Mouse (Mus musculus) forebrain, embryonic 13.5 days (tissue): Measurements from ENCODE around the gene Fosl2. TPM values are rescaled to one million over a fixed set of nuclear protein-coding genes. Genes with fewer than 3 reads are reported as not detected.
A peak's percentile ranks its signal among the peaks of the same experiment; 100 is the strongest.

ENCODE experiments used
- ATAC-seq: fragments of 200-750 bp; cut with Nextera tagmentation; 2 replicates; pipeline ENCODE4 v1.8.0; 2017
- H3K27ac ChIP-seq: fragments of 300-500 bp; sonication (generic); 2 replicates; pipeline ENCODE4 v1.5.1; 2015; ENCODE audit warnings: inconsistent platforms, mild to moderate bottlenecking, moderate library complexity
- H3K27me3 ChIP-seq: fragments of 300-500 bp; sonication (generic); 2 replicates; pipeline ENCODE4 v1.6.1; 2015; ENCODE audit warnings: mild to moderate bottlenecking, inconsistent platforms
- H3K36me3 ChIP-seq: fragments of 300-500 bp; sonication (generic); 2 replicates; pipeline ENCODE4 v1.6.1; 2015; ENCODE audit warnings: mild to moderate bottlenecking, inconsistent platforms; ENCODE audit not compliant: poor library complexity, severe bottlenecking
- H3K4me1 ChIP-seq: fragments of 300-500 bp; sonication (generic); 2 replicates; pipeline ENCODE4 v1.6.1; 2015; ENCODE audit warnings: inconsistent platforms
- H3K4me2 ChIP-seq: fragments of 300-500 bp; sonication (generic); 2 replicates; pipeline ENCODE4 v1.6.1; 2015; ENCODE audit warnings: inconsistent platforms, mild to moderate bottlenecking, moderate library complexity
- H3K4me3 ChIP-seq: fragments of 300-500 bp; sonication (generic); 2 replicates; pipeline ENCODE4 v1.5.1; 2015; ENCODE audit warnings: mild to moderate bottlenecking, inconsistent platforms
- H3K9ac ChIP-seq: fragments of 300-500 bp; sonication (generic); 2 replicates; pipeline ENCODE4 v1.6.1; 2015; ENCODE audit warnings: mild to moderate bottlenecking, inconsistent platforms
- H3K9me3 ChIP-seq: fragments of 300-500 bp; sonication (generic); replicated peaks from 2 replicates; pipeline ENCODE4 v1.6.1; 2016; ENCODE audit warnings: inconsistent platforms
- WGBS: fragments of 180-500 bp; shearing (Covaris S2); methylation state at CpG from one replicate; pipeline ENCODE4 v1.1.7; 2015; 5-methylcytosine and 5-hydroxymethylcytosine counted together
- polyA plus RNA-seq: library from polyadenylated mRNA; unstranded; fragments of >200 nt; fragmentation: Nextera tagmentation; extraction: Ambion mirVana; gene quantifications from 2 replicates; pipeline ENCODE4 v1.2.1, GENCODE M21; 2015

Gene Fosl2
- 0.59 and 0.66 TPM in 2 replicates for polyA plus RNA-seq

- peak within 1 kb of the TSS; percentile 66 for H3K9ac ChIP-seq
- peaks cover 78% of the 10 kb centered on the region for H3K27me3 ChIP-seq
- peak within 1 kb of the TSS; percentile 58 for H3K4me3 ChIP-seq
- under 1% methylated on average over 63 of the region's 85 CpGs for WGBS
- H3K4me2 ChIP-seq, result peak within 1 kb of the TSS; percentile 88
- peaks cover 36% of the 10 kb centered on the region for H3K4me1 ChIP-seq
- H3K36me3 ChIP-seq, result no peaks in the 10 kb centered on the region
- peak; percentile 89 for ATAC-seq
- H3K9me3 ChIP-seq, result no peaks in the 10 kb centered on the region
- H3K27ac ChIP-seq, result peak within 1 kb of the TSS; percentile 82
Observed at GRCm38 (mm10) chr5:32135336-32136206, at the start of gene Fosl2. Gene Fosl2, plus strand, starts transcription at chr5:32135801.

- peaks cover 3% of the 10 kb centered on the region for H3K4me1 ChIP-seq
- H3K4me3 ChIP-seq, result no peak overlapping the region
- no peak overlapping the region for H3K4me2 ChIP-seq
- no peak for ATAC-seq
- no peaks in the 10 kb centered on the region for H3K27me3 ChIP-seq
- H3K27ac ChIP-seq, result no peak overlapping the region
- WGBS, result 93% methylated on average over 2 of the region's 2 CpGs
- H3K9me3 ChIP-seq, result no peaks in the 10 kb centered on the region
- no peaks in the 10 kb centered on the region for H3K36me3 ChIP-seq
- H3K9ac ChIP-seq, result no peak overlapping the region
Observed at GRCm38 (mm10) chr5:32085971-32086370, 49.6 kb upstream of the Fosl2 start.

GRCm38 (mm10) chr5:32086526-32087090, 49.0 kb upstream of the Fosl2 start:
- Histone ChIP-seq H3K4me2 (no peak overlapping the region), H3K4me1 (no peaks in the 10 kb centered on the region), H3K4me3 (no peak overlapping the region), H3K9me3 (no peaks in the 10 kb centered on the region), H3K27ac (no peak overlapping the region), H3K36me3 (no peaks in the 10 kb centered on the region), H3K9ac (no peak overlapping the region), H3K27me3 (no peaks in the 10 kb centered on the region)
- no peak for ATAC-seq
- 88% methylated on average over 6 of the region's 6 CpGs for WGBS

- no peak for ATAC-seq
- Histone ChIP-seq H3K4me1 (no peaks in the 10 kb centered on the region), H3K27me3 (no peaks in the 10 kb centered on the region), H3K4me2 (no peak overlapping the region), H3K9me3 (no peaks in the 10 kb centered on the region), H3K36me3 (no peaks in the 10 kb centered on the region), H3K9ac (no peak overlapping the region), H3K4me3 (no peak overlapping the region), H3K27ac (no peak overlapping the region)
- 63% methylated on average over 5 of the region's 5 CpGs for WGBS
Observed at GRCm38 (mm10) chr5:32089481-32089880, 46.1 kb upstream of the Fosl2 start.

- Histone ChIP-seq H3K27ac (no peak overlapping the region), H3K4me1 (no peaks in the 10 kb centered on the region), H3K9ac (no peak overlapping the region), H3K36me3 (no peaks in the 10 kb centered on the region), H3K9me3 (no peaks in the 10 kb centered on the region), H3K4me2 (no peak overlapping the region), H3K27me3 (no peaks in the 10 kb centered on the region), H3K4me3 (no peak overlapping the region)
- no peak for ATAC-seq
Observed at GRCm38 (mm10) chr5:32092281-32092680, 43.3 kb upstream of the Fosl2 start.

GRCm38 (mm10) chr5:32098691-32099090, 36.9 kb upstream of the Fosl2 start:
- Histone ChIP-seq H3K4me3 (no peak overlapping the region), H3K27me3 (no peaks in the 10 kb centered on the region), H3K27ac (no peak overlapping the region), H3K4me1 (peaks cover 10% of the 10 kb centered on the region), H3K9me3 (no peaks in the 10 kb centered on the region), H3K36me3 (no peaks in the 10 kb centered on the region), H3K9ac (no peak overlapping the region), H3K4me2 (no peak overlapping the region)
- 70% methylated on average over 3 of the region's 3 CpGs for whole genome bisulfite sequencing
- ATAC-seq, result no peak

- H3K4me1 ChIP-seq, result peaks cover 10% of the 10 kb centered on the region
- H3K9me3 ChIP-seq, result no peaks in the 10 kb centered on the region
- H3K27me3 ChIP-seq, result no peaks in the 10 kb centered on the region
- no peak overlapping the region for H3K4me3 ChIP-seq
- no peaks in the 10 kb centered on the region for H3K36me3 ChIP-seq
- ATAC-seq, result no peak
- H3K27ac ChIP-seq, result no peak overlapping the region
- no peak overlapping the region for H3K9ac ChIP-seq
- WGBS, result 25% methylated on average over 5 of the region's 5 CpGs
- no peak overlapping the region for H3K4me2 ChIP-seq
Observed at GRCm38 (mm10) chr5:32102484-32102883, 33.1 kb upstream of the Fosl2 start.

- WGBS, result 84% methylated on average over 6 of the region's 6 CpGs
- ATAC-seq, result no peak
Observed at GRCm38 (mm10) chr5:32102971-32103431, 32.6 kb upstream of the Fosl2 start.

GRCm38 (mm10) chr5:32103545-32103944, 32.1 kb upstream of the Fosl2 start:
- 97% methylated on average over 1 of the region's 1 CpGs for WGBS
- Histone ChIP-seq H3K4me3 (no peak overlapping the region), H3K27ac (no peak overlapping the region), H3K36me3 (no peaks in the 10 kb centered on the region), H3K27me3 (no peaks in the 10 kb centered on the region), H3K9ac (no peak overlapping the region), H3K4me2 (no peak overlapping the region), H3K4me1 (peaks cover 10% of the 10 kb centered on the region), H3K9me3 (no peaks in the 10 kb centered on the region)
- ATAC-seq, result no peak

More at GRCm38 (mm10) chr5:32102971-32103431, 32.6 kb upstream of the Fosl2 start:
- Histone ChIP-seq H3K4me1 (peaks cover 10% of the 10 kb centered on the region), H3K9me3 (no peaks in the 10 kb centered on the region), H3K36me3 (no peaks in the 10 kb centered on the region), H3K4me3 (no peak overlapping the region), H3K9ac (no peak overlapping the region), H3K27ac (no peak overlapping the region), H3K27me3 (no peaks in the 10 kb centered on the region), H3K4me2 (no peak overlapping the region)

GRCm38 (mm10) chr5:32104119-32104990, 31.2 kb upstream of the Fosl2 start:
- no peak overlapping the region for H3K4me2 ChIP-seq
- no peaks in the 10 kb centered on the region for H3K27me3 ChIP-seq
- no peak for ATAC-seq
- H3K36me3 ChIP-seq, result no peaks in the 10 kb centered on the region
- H3K4me1 ChIP-seq, result peaks cover 10% of the 10 kb centered on the region
- H3K27ac ChIP-seq, result no peak overlapping the region
- no peak overlapping the region for H3K9ac ChIP-seq
- H3K4me3 ChIP-seq, result no peak overlapping the region
- no peaks in the 10 kb centered on the region for H3K9me3 ChIP-seq
- 86% methylated on average over 12 of the region's 12 CpGs for WGBS

- no peak overlapping the region for H3K4me3 ChIP-seq
- no peak overlapping the region for H3K27ac ChIP-seq
- no peak for ATAC-seq
- H3K4me1 ChIP-seq, result peaks cover 10% of the 10 kb centered on the region
- H3K27me3 ChIP-seq, result no peaks in the 10 kb centered on the region
- H3K36me3 ChIP-seq, result no peaks in the 10 kb centered on the region
- WGBS, result 88% methylated on average over 5 of the region's 5 CpGs
- H3K9ac ChIP-seq, result no peak overlapping the region
- H3K4me2 ChIP-seq, result no peak overlapping the region
- H3K9me3 ChIP-seq, result no peaks in the 10 kb centered on the region
Observed at GRCm38 (mm10) chr5:32106473-32107140, 29.0 kb upstream of the Fosl2 start.
